Mouse (Mus musculus) limb, embryonic 13.5 days (tissue): Measurements from ENCODE around the gene Spdl1. TPM values are rescaled to one million over a fixed set of nuclear protein-coding genes. Genes with fewer than 3 reads are reported as not detected.
A peak's percentile ranks its signal among the peaks of the same experiment; 100 is the strongest.
"Not testable (repeated sequence)": the region's sequence is repeated elsewhere in the genome, so short reads cannot be mapped to it uniquely, and the experiment has no call there.

Experiments
- ATAC-seq: fragments of 200-750 bp; cut with Nextera tagmentation; 2 replicates; pipeline ENCODE4 v1.8.0; 2017; ENCODE audit warnings: low read depth, moderate number of reproducible peaks, moderate TSS enrichment; ENCODE audit not compliant: low FRiP score
- H3K27ac ChIP-seq: fragments of 300-500 bp; sonication (generic); 2 replicates; pipeline ENCODE4 v1.5.1; 2015; ENCODE audit warnings: inconsistent platforms, mild to moderate bottlenecking, moderate library complexity
- H3K27me3 ChIP-seq: fragments of 300-500 bp; sonication (generic); 2 replicates; pipeline ENCODE4 v1.6.1; 2015; ENCODE audit warnings: mild to moderate bottlenecking, inconsistent platforms
- H3K36me3 ChIP-seq: fragments of 300-500 bp; sonication (generic); 2 replicates; pipeline ENCODE4 v1.6.1; 2015; ENCODE audit warnings: inconsistent platforms, mild to moderate bottlenecking, moderate library complexity
- H3K4me1 ChIP-seq: fragments of 300-500 bp; sonication (generic); 2 replicates; pipeline ENCODE4 v1.6.1; 2015; ENCODE audit warnings: inconsistent platforms
- H3K4me2 ChIP-seq: fragments of 300-500 bp; sonication (generic); replicated peaks from 2 replicates; pipeline ENCODE4 v1.6.1; 2015; ENCODE audit warnings: inconsistent platforms, mild to moderate bottlenecking, moderate library complexity
- H3K4me3 ChIP-seq: fragments of 300-500 bp; sonication (generic); 2 replicates; pipeline ENCODE4 v1.5.1; 2015; ENCODE audit warnings: moderate library complexity, mild to moderate bottlenecking, inconsistent platforms
- H3K9ac ChIP-seq: fragments of 300-500 bp; sonication (generic); 2 replicates; pipeline ENCODE4 v1.6.1; 2015; ENCODE audit warnings: mild to moderate bottlenecking, inconsistent platforms
- H3K9me3 ChIP-seq: fragments of 300-500 bp; sonication (generic); 2 replicates; pipeline ENCODE4 v1.6.1; 2016; ENCODE audit warnings: inconsistent platforms
- WGBS: fragments of 180-500 bp; shearing (Covaris S2); methylation state at CpG from one replicate; pipeline ENCODE4 v1.1.7; 2015; 5-methylcytosine and 5-hydroxymethylcytosine counted together
- polyA plus RNA-seq: library from polyadenylated mRNA; unstranded; fragments of >200 nt; fragmentation: Nextera tagmentation; extraction: Ambion mirVana; gene quantifications from 2 replicates; pipeline ENCODE4 v1.2.1, GENCODE M21; 2015

The Spdl1 gene
- polyA plus RNA-seq, 1 experiment from 2014 or later: 22.5 TPM

GRCm38 (mm10) chr11:34845567-34846267 is 12.3 kb upstream of the Spdl1 start:
- H3K36me3 ChIP-seq: no peaks in the 10 kb centered on the region
- no peak overlapping the region for H3K4me3 ChIP-seq
- H3K27ac ChIP-seq: no peak overlapping the region
- H3K9me3 ChIP-seq: no peaks in the 10 kb centered on the region
- WGBS: 64% methylated on average over 22 of the region's 22 CpGs
- H3K4me1 ChIP-seq: 0 out of 2 replicates have a peak, but pooled peaks cover 4% of the 10 kb centered on the region
- no peak overlapping the region for H3K4me2 ChIP-seq
- no peak overlapping the region for H3K9ac ChIP-seq
- no peaks in the 10 kb centered on the region; the same call in 1 of the 2 replicates for H3K27me3 ChIP-seq
- no peak for ATAC-seq

GRCm38 (mm10) chr11:34843517-34843916 is 10.1 kb upstream of the Spdl1 start:
- Histone ChIP-seq H3K27ac (no peak overlapping the region), H3K4me1 (0 out of 2 replicates have a peak, but pooled peaks cover 4% of the 10 kb centered on the region), H3K4me3 (no peak overlapping the region), H3K36me3 (no peaks in the 10 kb centered on the region), H3K27me3 (no peaks in the 10 kb centered on the region; the same call in 1 of the 2 replicates), H3K9me3 (no peaks in the 10 kb centered on the region), H3K4me2 (no peak overlapping the region), H3K9ac (no peak overlapping the region)
- ATAC-seq: no peak; the same call in 1 of the 2 replicates
- WGBS: 27% methylated on average over 5 of the region's 5 CpGs

- ATAC-seq: no peak
- H3K4me3 ChIP-seq: no peak overlapping the region
Measured at GRCm38 (mm10) chr11:34840283-34840682, 6.8 kb upstream of the Spdl1 start.

GRCm38 (mm10) chr11:34839051-34839450 is 5.6 kb upstream of the Spdl1 start:
- Histone ChIP-seq H3K9me3 (no peaks in the 10 kb centered on the region), H3K4me1 (peaks cover 5% of the 10 kb centered on the region), H3K36me3 (no peaks in the 10 kb centered on the region), H3K27me3 (no peaks in the 10 kb centered on the region), H3K4me3 (no peak overlapping the region), H3K4me2 (no peak overlapping the region), H3K27ac (no peak overlapping the region), H3K9ac (no peak overlapping the region)
- ATAC-seq: no peak
- 66% methylated on average over 4 of the region's 4 CpGs for WGBS

More at GRCm38 (mm10) chr11:34840283-34840682, 6.8 kb upstream of the Spdl1 start:
- Histone ChIP-seq H3K4me1 (no peaks in the 10 kb centered on the region), H3K4me2 (no peak overlapping the region), H3K9ac (no peak overlapping the region), H3K27me3 (no peaks in the 10 kb centered on the region; the same call in 1 of the 2 replicates), H3K9me3 (no peaks in the 10 kb centered on the region), H3K27ac (no peak overlapping the region), H3K36me3 (no peaks in the 10 kb centered on the region)
- 21% methylated on average over 5 of the region's 5 CpGs for WGBS

- Histone ChIP-seq H3K4me3 (no peak overlapping the region), H3K36me3 (no peaks in the 10 kb centered on the region), H3K4me2 (no peak overlapping the region), H3K27me3 (no peaks in the 10 kb centered on the region), H3K27ac (no peak overlapping the region), H3K9me3 (no peaks in the 10 kb centered on the region), H3K4me1 (peaks cover 16% of the 10 kb centered on the region), H3K9ac (no peak overlapping the region)
- ATAC-seq: no peak
- 50% methylated on average over 2 of the region's 2 CpGs for WGBS
Measured at GRCm38 (mm10) chr11:34836272-34836671, 2.8 kb upstream of the Spdl1 start.

GRCm38 (mm10) chr11:34832678-34833077 is 763 bp downstream of the Spdl1 start:
- Histone ChIP-seq H3K27ac (no peak overlapping the region), H3K4me1 (peaks cover 16% of the 10 kb centered on the region), H3K4me2 (peak overlapping the region; percentile 70), H3K9me3 (no peaks in the 10 kb centered on the region), H3K4me3 (peak overlapping the region; percentile 75), H3K9ac (peak overlapping the region; percentile 88), H3K27me3 (no peaks in the 10 kb centered on the region), H3K36me3 (peaks cover 29% of the 10 kb centered on the region)
- WGBS: 14% methylated on average over 5 of the region's 5 CpGs
- ATAC-seq: no peak

- no peak overlapping the region for H3K9ac ChIP-seq
- H3K9me3 ChIP-seq: no peaks in the 10 kb centered on the region
- peaks cover 51% of the 10 kb centered on the region for H3K36me3 ChIP-seq
- H3K27ac ChIP-seq: no peak overlapping the region
- ATAC-seq: no peak
- H3K4me3 ChIP-seq: no peak overlapping the region
- H3K4me1 ChIP-seq: peaks cover 9% of the 10 kb centered on the region
- H3K4me2 ChIP-seq: no peak overlapping the region
- WGBS: 90% methylated on average over 3 of the region's 3 CpGs
- no peaks in the 10 kb centered on the region for H3K27me3 ChIP-seq
Measured at GRCm38 (mm10) chr11:34827803-34828202, 5.6 kb downstream of the Spdl1 start.

- no peak for ATAC-seq
- Histone ChIP-seq H3K4me3 (no peak overlapping the region), H3K36me3 (peaks cover 57% of the 10 kb centered on the region), H3K27me3 (no peaks in the 10 kb centered on the region), H3K4me1 (0 out of 2 replicates have a peak, but pooled peaks cover under 1% of the 10 kb centered on the region), H3K4me2 (no peak overlapping the region), H3K9me3 (no peaks in the 10 kb centered on the region), H3K27ac (no peak overlapping the region), H3K9ac (no peak overlapping the region)
- WGBS: 88% methylated on average over 2 of the region's 2 CpGs
Measured at GRCm38 (mm10) chr11:34826940-34827339, 6.5 kb downstream of the Spdl1 start.

- Histone ChIP-seq H3K4me1 (no peaks in the 10 kb centered on the region), H3K27ac (no peak overlapping the region), H3K9me3 (no peaks in the 10 kb centered on the region), H3K27me3 (no peaks in the 10 kb centered on the region), H3K4me2 (no peak overlapping the region), H3K9ac (no peak overlapping the region), H3K36me3 (peaks cover 68% of the 10 kb centered on the region), H3K4me3 (no peak overlapping the region)
- 92% methylated on average over 4 of the region's 4 CpGs for WGBS
- ATAC-seq: no peak
Measured at GRCm38 (mm10) chr11:34824791-34825190, 8.7 kb downstream of the Spdl1 start.

GRCm38 (mm10) chr11:34814767-34815166 is 18.7 kb downstream of the Spdl1 start:
- peaks cover 69% of the 10 kb centered on the region for H3K36me3 ChIP-seq

GRCm38 (mm10) chr11:34814319-34814718 is 19.1 kb downstream of the Spdl1 start:
- ATAC-seq: no peak
- Histone ChIP-seq H3K4me3 (no peak overlapping the region), H3K9me3 (no peaks in the 10 kb centered on the region), H3K36me3 (peaks cover 70% of the 10 kb centered on the region), H3K9ac (no peak overlapping the region), H3K27me3 (no peaks in the 10 kb centered on the region), H3K4me2 (no peak overlapping the region), H3K4me1 (no peaks in the 10 kb centered on the region), H3K27ac (no peak overlapping the region)
- 89% methylated on average over 6 of the region's 6 CpGs for WGBS

More at GRCm38 (mm10) chr11:34814767-34815166, 18.7 kb downstream of the Spdl1 start:
- no peaks in the 10 kb centered on the region for H3K9me3 ChIP-seq
- WGBS: 18% methylated on average over 2 of the region's 2 CpGs
- H3K4me3 ChIP-seq: no peak overlapping the region
- no peaks in the 10 kb centered on the region for H3K4me1 ChIP-seq
- no peak overlapping the region for H3K4me2 ChIP-seq
- no peak for ATAC-seq
- no peak overlapping the region for H3K9ac ChIP-seq
- no peak overlapping the region for H3K27ac ChIP-seq
- H3K27me3 ChIP-seq: no peaks in the 10 kb centered on the region

- WGBS: 84% methylated on average over 4 of the region's 4 CpGs
- not testable (repeated sequence) for H3K9me3 ChIP-seq, H3K9ac ChIP-seq, ATAC-seq, H3K4me2 ChIP-seq, H3K27ac ChIP-seq, H3K27me3 ChIP-seq, H3K4me3 ChIP-seq, H3K4me1 ChIP-seq, H3K36me3 ChIP-seq
Measured at GRCm38 (mm10) chr11:34805026-34805425, 28.4 kb downstream of the Spdl1 start.

- H3K4me1 ChIP-seq, H3K9me3 ChIP-seq, H3K4me3 ChIP-seq, H3K9ac ChIP-seq, H3K27me3 ChIP-seq, H3K36me3 ChIP-seq, H3K4me2 ChIP-seq, H3K27ac ChIP-seq, ATAC-seq: not testable (repeated sequence)
- WGBS: 39% methylated on average over 8 of the region's 8 CpGs
Measured at GRCm38 (mm10) chr11:34798066-34798465, 35.4 kb downstream of the Spdl1 start.
